Mouse (Mus musculus) lung, adult 2 months (tissue): ENCODE data around the gene Syn3. TPM values are rescaled to one million over a fixed set of nuclear protein-coding genes. Genes with fewer than 3 reads are reported as not detected.
"Not testable (repeated sequence)": the region's sequence is repeated elsewhere in the genome, so short reads cannot be mapped to it uniquely, and the experiment has no call there.

Experiments used
- DNase-seq: peaks from one replicate; pipeline ENCODE4 v3.0.0; 2022
- H3K4me1 ChIP-seq: fragments of 200-500 bp; 2 replicates; pipeline ENCODE4 v1.6.1; 2011; ENCODE audit warnings: low read length; ENCODE audit not compliant: control insufficient read depth, insufficient read depth
- H3K4me3 ChIP-seq: fragments of 200-500 bp; replicated peaks from 2 replicates; pipeline ENCODE3; 2011; ENCODE audit warnings: low read depth, mild to moderate bottlenecking, control low read depth, low read length; ENCODE audit errors: extremely low read depth
- CTCF ChIP-seq: fragments of 200-500 bp; IDR thresholded peaks from 2 replicates; pipeline ENCODE4 v1.5.1; 2011; ENCODE audit warnings: mild to moderate bottlenecking, low read length, control low read depth; ENCODE audit not compliant: insufficient read depth
- POLR2A ChIP-seq: fragments of 200-500 bp; IDR thresholded peaks from 2 replicates; pipeline ENCODE4 v1.6.1; 2011; ENCODE audit warnings: low read depth, mild to moderate bottlenecking, control low read depth, low read length, borderline replicate concordance; ENCODE audit errors: extremely low read depth
- WGBS: fragments of 180-500 bp; shearing (Covaris S2); methylation state at CpG from one replicate; pipeline ENCODE4 v1.1.7; 2018; 5-methylcytosine and 5-hydroxymethylcytosine counted together
- polyA plus RNA-seq: library from polyadenylated mRNA; depleted of rRNA; stranded (reverse); fragments of >200 nt; gene quantifications from 2 replicates; pipeline ENCODE4 v1.2.3, GENCODE M21; 2012

The Syn3 gene
- polyA plus RNA-seq, 1 experiment = 1.1 TPM

GRCm38 (mm10) chr10:86124115-86124514 lies 374.6 kb downstream of the Syn3 start:
- no peak for DNase-seq
- WGBS = 34% methylated on average over 4 of the region's 4 CpGs
- peaks cover 5% of the 10 kb centered on the region; the same call in 1 of the 2 replicates for H3K4me1 ChIP-seq
- H3K4me3 ChIP-seq = no peak overlapping the region
- TF ChIP-seq CTCF (no peak), POLR2A (no peak)

- Histone ChIP-seq H3K4me3 (no peak overlapping the region), H3K4me1 (peaks cover 5% of the 10 kb centered on the region; the same call in 1 of the 2 replicates)
- 60% methylated on average over 2 of the region's 2 CpGs for WGBS
- TF ChIP-seq CTCF (no peak), POLR2A (no peak)
- DNase-seq = no peak
Observed at GRCm38 (mm10) chr10:86123224-86123623, 375.5 kb downstream of the Syn3 start.

GRCm38 (mm10) chr10:86122456-86122855 lies 376.2 kb downstream of the Syn3 start:
- H3K4me3 ChIP-seq, DNase-seq, H3K4me1 ChIP-seq: not testable (repeated sequence)
- 94% methylated on average over 10 of the region's 10 CpGs for WGBS

GRCm38 (mm10) chr10:86116268-86116667 lies 382.4 kb downstream of the Syn3 start:
- DNase-seq = no peak
- no peaks in the 10 kb centered on the region; the same call in 1 of the 2 replicates for H3K4me1 ChIP-seq
- 62% methylated on average over 2 of the region's 2 CpGs for WGBS

GRCm38 (mm10) chr10:86114431-86114848 lies 384.3 kb downstream of the Syn3 start:
- TF ChIP-seq POLR2A (no peak), CTCF (no peak)
- H3K4me1 ChIP-seq = no peaks in the 10 kb centered on the region; the same call in 1 of the 2 replicates
- 37% methylated on average over 5 of the region's 5 CpGs for WGBS
- no peak for DNase-seq
- no peak overlapping the region for H3K4me3 ChIP-seq

More at GRCm38 (mm10) chr10:86116268-86116667, 382.4 kb downstream of the Syn3 start:
- TF ChIP-seq CTCF (no peak), POLR2A (no peak)
- no peak overlapping the region for H3K4me3 ChIP-seq

- DNase-seq = no peak
- H3K4me3 ChIP-seq = no peak overlapping the region
- H3K4me1 ChIP-seq = no peaks in the 10 kb centered on the region
- 94% methylated on average over 4 of the region's 4 CpGs for WGBS
- no peak for TF ChIP-seq POLR2A
- no peak for TF ChIP-seq CTCF
Observed at GRCm38 (mm10) chr10:86108797-86109196, 389.9 kb downstream of the Syn3 start.

- no peak for DNase-seq
- 67% methylated on average over 4 of the region's 4 CpGs for whole genome bisulfite sequencing
- TF ChIP-seq CTCF = no peak
- TF ChIP-seq POLR2A = no peak
- H3K4me3 ChIP-seq = no peak overlapping the region
- no peaks in the 10 kb centered on the region for H3K4me1 ChIP-seq
Observed at GRCm38 (mm10) chr10:86107681-86108080, 391.0 kb downstream of the Syn3 start.

- no peaks in the 10 kb centered on the region; the same call in 1 of the 2 replicates for H3K4me1 ChIP-seq
- no peak overlapping the region for H3K4me3 ChIP-seq
- no peak for TF ChIP-seq CTCF
- TF ChIP-seq POLR2A = no peak
- no peak for DNase-seq
Observed at GRCm38 (mm10) chr10:86103976-86104375, 394.7 kb downstream of the Syn3 start.

GRCm38 (mm10) chr10:86100281-86100851 lies 398.3 kb downstream of the Syn3 start:
- WGBS = 70% methylated on average over 3 of the region's 3 CpGs
- Histone ChIP-seq H3K4me3 (no peak overlapping the region), H3K4me1 (no peaks in the 10 kb centered on the region; the same call in none of the 2 replicates)
- TF ChIP-seq POLR2A = no peak
- no peak for TF ChIP-seq CTCF
- no peak for DNase-seq

GRCm38 (mm10) chr10:86098363-86098762 lies 400.3 kb downstream of the Syn3 start:
- no peaks in the 10 kb centered on the region; the same call in none of the 2 replicates for H3K4me1 ChIP-seq
- H3K4me3 ChIP-seq = no peak overlapping the region
- TF ChIP-seq POLR2A = no peak
- TF ChIP-seq CTCF = no peak
- no peak for DNase-seq
- WGBS = 40% methylated on average over 6 of the region's 6 CpGs
